Mouse (Mus musculus) left cerebral cortex, adult 9 months (tissue): ENCODE measurements around the gene Fa2h.

ENCODE experiments used
- DNase-seq, 2 experiments: peaks; one replicate each; pipeline ENCODE4 v3.0.0; 2022; ENCODE audit warnings: low spot score in 2 of 2

Gene Fa2h

DNA sequence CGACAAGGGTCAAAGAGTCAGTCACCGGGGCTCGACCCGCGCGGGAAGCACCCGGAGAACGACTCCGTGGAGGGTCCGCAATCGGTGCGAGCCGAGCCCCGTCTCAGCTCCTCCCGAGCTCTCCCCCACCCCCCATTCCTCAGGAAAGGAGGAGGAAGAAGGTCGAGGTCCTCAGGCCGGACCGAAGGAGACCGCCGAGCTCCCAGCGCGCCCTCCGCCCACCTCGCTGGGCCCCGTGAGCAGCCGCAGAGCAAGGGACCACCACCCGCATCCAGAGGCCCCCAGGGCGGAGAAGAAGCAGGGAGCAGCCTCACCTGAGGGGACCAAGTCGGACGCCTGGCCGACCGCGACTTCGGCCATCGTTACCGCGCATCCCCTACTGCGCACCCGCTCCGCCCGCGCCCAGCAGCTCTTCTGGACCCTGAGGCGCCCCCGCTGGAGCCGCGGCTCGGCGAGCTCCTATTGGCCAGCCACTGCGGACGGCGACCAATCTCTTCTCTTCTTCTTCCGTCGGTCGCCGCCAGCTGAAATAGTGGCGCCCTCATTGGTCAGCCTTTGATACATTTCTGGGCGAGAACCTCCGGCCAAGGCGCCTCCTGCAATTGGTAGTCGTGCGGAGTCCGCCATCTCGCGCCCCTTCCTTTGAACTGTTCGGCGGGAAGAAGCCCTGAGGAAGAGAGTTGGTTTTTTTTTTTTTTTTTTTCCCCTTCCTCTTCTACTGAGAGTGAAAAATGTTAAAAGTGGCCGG, 93.6 kb downstream of the Fa2h start, which contains the start of gene Rfwd3:
TSS of gene Rfwd3 (minus strand) at position 402 of the 748 bp plus-strand sequence.
- peak; percentile 96 to 99 for DNase-seq

DNA sequence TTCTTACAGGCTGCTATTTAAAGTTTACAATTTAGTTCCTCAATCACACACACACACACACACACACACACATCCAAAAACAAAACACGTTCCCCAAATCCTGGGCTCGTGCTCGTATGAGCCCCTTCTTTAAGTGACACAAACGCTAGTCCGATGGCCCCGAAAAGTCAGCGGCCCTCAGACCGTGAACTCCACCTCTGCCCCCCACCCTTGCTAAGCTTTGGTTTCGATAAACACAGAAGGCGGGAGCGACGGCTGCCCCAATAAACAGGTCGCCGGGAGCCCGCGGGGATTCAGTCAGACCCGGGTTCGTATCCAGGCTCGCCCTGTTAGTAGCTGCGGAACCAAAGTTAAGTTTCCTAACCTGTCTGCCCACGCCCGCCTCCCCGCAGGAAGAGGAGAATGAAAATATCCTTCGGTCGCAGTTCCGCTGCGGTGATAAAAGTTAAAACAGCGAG, 94.2 kb downstream of the Fa2h start:
- DNase-seq = peak in 1 of 2 experiments; percentile 25

DNA sequence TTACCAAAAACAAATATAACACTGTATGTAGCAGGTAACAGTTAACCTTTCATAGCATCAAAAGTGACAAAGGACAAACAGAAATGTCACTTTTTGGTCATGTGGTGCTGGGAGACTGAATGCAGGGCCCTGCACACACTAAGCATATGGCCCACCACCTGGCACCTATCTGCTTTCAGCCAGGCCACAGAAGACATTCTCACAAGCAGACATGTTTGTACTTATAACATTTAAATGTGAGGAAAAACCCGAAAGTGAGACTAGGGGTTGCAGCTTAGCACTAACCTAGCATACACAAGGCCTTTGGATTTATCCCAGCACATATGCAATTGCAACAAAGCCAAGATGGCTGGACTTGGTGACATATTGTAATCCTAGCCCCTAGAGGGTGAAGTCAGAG, 95.6 kb downstream of the Fa2h start:
- no peak for DNase-seq
